Mouse (Mus musculus) frontal cortex, postnatal 36 days (tissue): ENCODE measurements at regions not wholly inside any gene's neighbourhood (a gene's known extent, or its start where the extent isn't known, plus 50 kb on each side); places are given as distances from the start of the nearest gene placed in this dataset.

ENCODE experiments used
- DNase-seq, 2 experiments: peaks; one replicate each; pipeline ENCODE4 v3.0.0; 2022; ENCODE audit warnings: low spot score in 2 of 2

GRCm38 (mm10) chr17:80795453-80796105 is 67.3 kb upstream of the Map4k3 start:
- DNase-seq: no peak

GRCm38 (mm10) chr17:80792605-80793004 is 64.3 kb upstream of the Map4k3 start:
- DNase-seq: no peak

- no peak for DNase-seq
Observed at GRCm38 (mm10) chr17:80789706-80790105, 61.4 kb upstream of the Map4k3 start.

- DNase-seq: no peak
Observed at GRCm38 (mm10) chr17:80789000-80789399, 60.7 kb upstream of the Map4k3 start.

- DNase-seq: no peak
Observed at GRCm38 (mm10) chr17:80786858-80787257, 58.6 kb upstream of the Map4k3 start.

GRCm38 (mm10) chr17:80786061-80786851 is 58.0 kb upstream of the Map4k3 start:
- DNase-seq: no peak

- no peak for DNase-seq
Observed at GRCm38 (mm10) chr17:80785476-80785875, 57.2 kb upstream of the Map4k3 start.

- no peak for DNase-seq
Observed at GRCm38 (mm10) chr17:80785049-80785448, 56.8 kb upstream of the Map4k3 start.

GRCm38 (mm10) chr17:80782233-80782632 is 53.9 kb upstream of the Map4k3 start:
- DNase-seq: no peak

GRCm38 (mm10) chr17:80781621-80782020 is 53.3 kb upstream of the Map4k3 start:
- DNase-seq: no peak

GRCm38 (mm10) chr17:80780303-80780702 is 52.0 kb upstream of the Map4k3 start:
- DNase-seq: no peak

- no peak for DNase-seq
Observed at GRCm38 (mm10) chr17:80779782-80780181, 51.5 kb upstream of the Map4k3 start.
